Mouse (Mus musculus) testis, adult 10 weeks (tissue): ENCODE results near the gene Brwd3. TPM values are rescaled to one million over a fixed set of nuclear protein-coding genes. Genes with fewer than 3 reads are reported as not detected.

Experiments used
- polyA plus RNA-seq: library from polyadenylated mRNA; stranded (reverse); fragments of 350-450 nt; fragmentation: Illumina TruSeq; extraction: RNeasy Lipid Tissue Mini Kit (QIAGEN cat#74804); gene quantifications from one replicate; pipeline ENCODE4 v1.2.3, GENCODE M21; 2014; ENCODE audit warnings: low read depth, low replicate concordance

The Brwd3 gene
- polyA plus RNA-seq = 13.8 TPM

GRCm38 (mm10) chrX:108834090-108834774, at the start of gene Brwd3:
Gene Brwd3 (minus strand): TSS chrX:108834372.

Other genes starting within 250 kb of the Brwd3 start
- not detected for gene Gm379, start 169.5 kb downstream of the Brwd3 start, polyA plus RNA-seq
- 59.7 TPM for gene Hmgn5, start 179.0 kb upstream of the Brwd3 start, polyA plus RNA-seq